Mouse (Mus musculus): ENCODE measurements around the gene Cdr2l. TPM values are rescaled to one million over a fixed set of nuclear protein-coding genes. Genes with fewer than 3 reads are reported as not detected.

Cdr2l gene
- total and polyA plus RNA-seq, 3 experiments: 0.05 TPM; not detected in 2

DNA sequence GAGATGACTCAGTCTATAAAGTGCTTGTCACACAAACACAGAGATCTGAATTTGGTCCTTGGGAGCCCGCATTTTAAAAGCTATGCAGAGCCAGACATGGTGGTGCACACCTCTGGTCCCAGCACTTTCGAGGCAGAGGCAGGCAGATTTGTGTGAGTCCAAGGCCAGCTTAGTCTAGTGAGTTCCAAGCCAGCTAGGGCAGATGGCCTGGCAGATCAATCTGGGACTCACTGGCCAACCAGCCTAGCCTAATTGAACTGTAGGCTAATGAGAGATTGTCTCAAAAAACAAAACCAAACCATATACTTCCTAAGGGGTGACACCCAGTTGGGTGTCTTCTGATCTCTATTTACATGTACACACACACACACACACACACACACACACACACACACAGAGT, 40.5 kb upstream of the Cdr2l start:
- Histone ChIP-seq H3K27me3 (ENCODE audit: insufficient read depth, low read length) (peaks cover 31% of the 10 kb centered on the region), H3K9me3 (replicated peaks) (no peaks in the 10 kb centered on the region), H3K4me3 (ENCODE audit: low read depth, low read length) (no peak overlapping the region), H3K4me1 (ENCODE audit: insufficient read depth, low read depth, low read length) (peaks cover 3% of the 10 kb centered on the region; the same call in 1 of the 2 replicates), H3K36me3 (replicated peaks) (no peaks in the 10 kb centered on the region)
- ATAC-seq (ENCODE audit: extremely low read depth, insufficient number of reproducible peaks, low FRiP score, poor library complexity, severe bottlenecking): no peak
- no peak for DNase-seq (ENCODE audit: low spot score)
- TF ChIP-seq GATA1 (IDR thresholded peaks at IDR 0.05; ENCODE audit: borderline replicate concordance, low read length): no peak

DNA sequence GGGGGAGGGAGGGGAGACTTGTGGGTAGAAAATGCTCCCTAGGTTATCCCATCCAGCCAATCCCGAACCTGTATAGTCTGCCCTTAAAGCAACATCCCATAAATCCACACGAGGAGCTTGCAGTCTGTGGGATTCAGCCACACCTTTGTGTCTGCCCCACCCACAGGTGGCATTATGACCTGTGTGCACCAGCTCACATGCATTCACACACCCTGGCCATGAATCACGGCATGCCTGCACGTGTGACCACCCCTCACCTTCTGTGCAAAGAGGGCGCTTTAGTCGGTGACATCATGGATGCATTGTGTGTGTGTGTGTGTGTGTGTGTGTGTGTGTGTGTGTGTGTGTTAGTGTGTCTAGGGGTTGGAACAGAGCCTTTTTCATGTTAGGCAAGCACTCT, 39.9 kb upstream of the Cdr2l start:
- Histone ChIP-seq H3K4me3 (ENCODE audit: low read depth, low read length) (no peak overlapping the region), H3K27me3 (ENCODE audit: insufficient read depth, low read length) (peaks cover 36% of the 10 kb centered on the region), H3K9me3 (replicated peaks) (no peaks in the 10 kb centered on the region), H3K4me1 (ENCODE audit: insufficient read depth, low read depth, low read length) (peaks cover 3% of the 10 kb centered on the region; the same call in 1 of the 2 replicates), H3K36me3 (replicated peaks) (no peaks in the 10 kb centered on the region)
- no peak for ATAC-seq (ENCODE audit: extremely low read depth, insufficient number of reproducible peaks, low FRiP score, poor library complexity, severe bottlenecking)
- no peak for DNase-seq (ENCODE audit: low spot score)
- TF ChIP-seq GATA1 (IDR thresholded peaks at IDR 0.05; ENCODE audit: borderline replicate concordance, low read length): no peak
- TF ChIP-seq CTCF (IDR thresholded peaks at IDR 0.05; ENCODE audit: low read depth, low read length): no peak
- TF ChIP-seq TAL1 (conservative IDR thresholded peaks at IDR 0.05; ENCODE audit: low read depth, low read length): no peak
- TF ChIP-seq GATA2 (IDR thresholded peaks at IDR 0.05; ENCODE audit: borderline replicate concordance, low read depth, low read length): no peak
- TF ChIP-seq POLR2AphosphoS5 (IDR thresholded peaks at IDR 0.05; ENCODE audit: insufficient replicate concordance, low read depth, low read length): no peak

DNA sequence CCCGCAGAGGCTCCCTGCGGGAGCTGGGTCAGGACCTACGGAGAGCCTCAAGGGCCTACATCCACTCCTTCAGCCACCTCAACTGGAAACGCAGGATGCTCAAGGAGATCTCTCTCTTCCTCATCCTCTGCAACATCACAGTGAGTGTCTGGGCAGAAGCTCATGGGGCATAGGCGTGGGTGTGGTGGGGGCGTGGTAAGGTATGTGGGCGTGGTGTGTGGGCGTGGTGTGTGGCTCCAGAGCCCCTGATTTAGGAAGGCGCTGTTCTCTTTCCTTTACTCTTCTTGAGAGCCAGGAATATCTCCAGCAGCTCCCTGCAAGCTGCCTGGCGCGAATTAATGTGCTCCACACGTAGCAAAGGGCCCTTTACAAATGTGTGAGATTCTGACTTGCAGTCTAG, 36.7 kb upstream of the Cdr2l start:
- no peak overlapping the region for H3K4me3 ChIP-seq (ENCODE audit: low read depth, low read length)
- ATAC-seq (ENCODE audit: extremely low read depth, insufficient number of reproducible peaks, low FRiP score, poor library complexity, severe bottlenecking): no peak
- peaks cover 45% of the 10 kb centered on the region for H3K27me3 ChIP-seq (ENCODE audit: insufficient read depth, low read length)
- no peak for DNase-seq (ENCODE audit: low spot score)
- H3K4me1 ChIP-seq (ENCODE audit: insufficient read depth, low read depth, low read length): peaks cover 9% of the 10 kb centered on the region; the same call in 1 of the 2 replicates
- no peaks in the 10 kb centered on the region for H3K9me3 ChIP-seq (replicated peaks)
- no peaks in the 10 kb centered on the region for H3K36me3 ChIP-seq (replicated peaks)
- TF ChIP-seq GATA2 (IDR thresholded peaks at IDR 0.05; ENCODE audit: borderline replicate concordance, low read depth, low read length) (no peak), GATA1 (IDR thresholded peaks at IDR 0.05; ENCODE audit: borderline replicate concordance, low read length) (no peak), CTCF (IDR thresholded peaks at IDR 0.05; ENCODE audit: low read depth, low read length) (no peak), TAL1 (conservative IDR thresholded peaks at IDR 0.05; ENCODE audit: low read depth, low read length) (no peak), POLR2AphosphoS5 (IDR thresholded peaks at IDR 0.05; ENCODE audit: insufficient replicate concordance, low read depth, low read length) (no peak)

DNA sequence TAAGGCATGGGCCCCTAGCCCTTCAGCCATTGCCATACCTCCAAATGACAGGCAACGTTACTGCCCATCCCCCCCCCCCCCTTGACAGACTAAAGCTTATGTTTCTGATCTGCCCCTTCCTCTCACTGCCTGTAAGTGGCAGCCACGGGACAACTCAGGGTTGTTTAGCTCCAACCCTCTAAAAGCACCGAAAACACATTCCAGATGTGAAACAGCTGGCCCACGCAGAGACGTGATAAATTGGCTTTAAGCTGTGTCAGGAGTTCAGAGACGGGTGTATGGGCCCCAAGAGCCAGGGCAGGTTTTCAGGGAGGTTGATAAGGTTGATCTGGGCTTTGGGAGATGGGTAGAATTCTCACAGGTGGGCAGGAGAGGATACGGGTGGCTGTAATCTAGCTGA, 36.2 kb upstream of the Cdr2l start:
- no peak overlapping the region for H3K4me3 ChIP-seq (ENCODE audit: low read depth, low read length)
- no peak for TF ChIP-seq TAL1 (conservative IDR thresholded peaks at IDR 0.05; ENCODE audit: low read depth, low read length)
- TF ChIP-seq CTCF (IDR thresholded peaks at IDR 0.05; ENCODE audit: low read depth, low read length): no peak
- TF ChIP-seq GATA1 (IDR thresholded peaks at IDR 0.05; ENCODE audit: borderline replicate concordance, low read length): no peak
- TF ChIP-seq GATA2 (IDR thresholded peaks at IDR 0.05; ENCODE audit: borderline replicate concordance, low read depth, low read length): no peak
- TF ChIP-seq POLR2AphosphoS5 (IDR thresholded peaks at IDR 0.05; ENCODE audit: insufficient replicate concordance, low read depth, low read length): no peak
- H3K4me1 ChIP-seq (ENCODE audit: insufficient read depth, low read depth, low read length): peaks cover 9% of the 10 kb centered on the region; the same call in 1 of the 2 replicates
- no peak for DNase-seq (ENCODE audit: low spot score)
- H3K9me3 ChIP-seq (replicated peaks): no peaks in the 10 kb centered on the region
- peaks cover 51% of the 10 kb centered on the region for H3K27me3 ChIP-seq (ENCODE audit: insufficient read depth, low read length)
- no peak for ATAC-seq (ENCODE audit: extremely low read depth, insufficient number of reproducible peaks, low FRiP score, poor library complexity, severe bottlenecking)
- no peaks in the 10 kb centered on the region for H3K36me3 ChIP-seq (replicated peaks)

DNA sequence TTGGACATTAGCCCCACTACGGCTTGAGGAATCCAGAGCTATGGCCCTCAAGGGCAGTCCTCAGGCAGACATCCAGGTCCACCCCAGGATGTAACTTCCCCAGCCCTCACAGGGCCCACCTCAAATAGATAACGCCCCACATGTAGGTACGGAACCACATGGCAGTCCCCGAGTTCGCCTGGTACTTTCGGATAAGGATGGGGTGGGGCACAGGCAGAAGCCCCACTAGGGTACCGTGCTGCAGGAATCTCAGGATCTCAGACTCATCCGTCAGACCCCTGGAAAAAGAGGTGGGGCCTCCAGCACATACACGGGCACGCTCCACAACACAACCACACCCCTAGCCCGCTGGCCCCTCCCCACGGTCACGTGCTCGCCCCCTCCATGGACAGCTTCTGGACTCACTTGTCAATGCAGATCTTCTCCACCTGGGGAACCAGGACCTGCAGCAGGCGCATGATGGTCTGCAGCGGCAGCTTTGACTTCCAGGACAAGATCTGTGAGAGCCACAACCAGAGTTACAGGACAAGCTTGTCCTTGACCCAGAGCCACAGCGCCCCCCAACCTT, 33.0 kb upstream of the Cdr2l start:
- ATAC-seq (ENCODE audit: extremely low read depth, insufficient number of reproducible peaks, low FRiP score, poor library complexity, severe bottlenecking) (no peak), DNase-seq (ENCODE audit: low spot score) (no peak)

GRCm38 (mm10) chr11:115349976-115350375, 31.7 kb upstream of the Cdr2l start:
- Histone ChIP-seq H3K4me1 (ENCODE audit: insufficient read depth, low read depth, low read length) (peaks cover 15% of the 10 kb centered on the region), H3K9me3 (replicated peaks) (no peaks in the 10 kb centered on the region), H3K27me3 (ENCODE audit: insufficient read depth, low read length) (peaks cover 69% of the 10 kb centered on the region), H3K36me3 (replicated peaks) (no peaks in the 10 kb centered on the region), H3K4me3 (ENCODE audit: low read depth, low read length) (no peak overlapping the region)
- ATAC-seq (ENCODE audit: extremely low read depth, insufficient number of reproducible peaks, low FRiP score, poor library complexity, severe bottlenecking) (no peak), DNase-seq (ENCODE audit: low spot score) (no peak)
- TF ChIP-seq POLR2AphosphoS5 (IDR thresholded peaks at IDR 0.05; ENCODE audit: insufficient replicate concordance, low read depth, low read length): no peak
- no peak for TF ChIP-seq TAL1 (conservative IDR thresholded peaks at IDR 0.05; ENCODE audit: low read depth, low read length)
- no peak for TF ChIP-seq GATA1 (IDR thresholded peaks at IDR 0.05; ENCODE audit: borderline replicate concordance, low read length)
- no peak for TF ChIP-seq CTCF (IDR thresholded peaks at IDR 0.05; ENCODE audit: low read depth, low read length)
- TF ChIP-seq GATA2 (IDR thresholded peaks at IDR 0.05; ENCODE audit: borderline replicate concordance, low read depth, low read length): no peak

More for the DNA sequence above, 33.0 kb upstream of the Cdr2l start:
- H3K9me3 ChIP-seq (replicated peaks): no peaks in the 10 kb centered on the region
- peaks cover 76% of the 10 kb centered on the region for H3K27me3 ChIP-seq (ENCODE audit: insufficient read depth, low read length)
- no peak overlapping the region for H3K4me3 ChIP-seq (ENCODE audit: low read depth, low read length)
- no peaks in the 10 kb centered on the region for H3K36me3 ChIP-seq (replicated peaks)
- TF ChIP-seq POLR2AphosphoS5 (IDR thresholded peaks at IDR 0.05; ENCODE audit: insufficient replicate concordance, low read depth, low read length) (no peak), GATA1 (IDR thresholded peaks at IDR 0.05; ENCODE audit: borderline replicate concordance, low read length) (no peak), TAL1 (conservative IDR thresholded peaks at IDR 0.05; ENCODE audit: low read depth, low read length) (no peak), GATA2 (IDR thresholded peaks at IDR 0.05; ENCODE audit: borderline replicate concordance, low read depth, low read length) (no peak), CTCF (IDR thresholded peaks at IDR 0.05; ENCODE audit: low read depth, low read length) (no peak)
- H3K4me1 ChIP-seq (ENCODE audit: insufficient read depth, low read depth, low read length): peaks cover 11% of the 10 kb centered on the region; the same call in 1 of the 2 replicates
